Mouse (Mus musculus) liver, embryonic 16.5 days (tissue): ENCODE measurements at regions not wholly inside any gene's neighbourhood (a gene's known extent, or its start where the extent isn't known, plus 50 kb on each side); places are given as distances from the start of the nearest gene placed in this dataset.

Experiments used
- ATAC-seq: fragments of 200-750 bp; cut with Nextera tagmentation; 2 replicates; pipeline ENCODE4 v1.8.0; 2017; ENCODE audit warnings: low read depth, mild to moderate bottlenecking, moderate number of reproducible peaks, moderate library complexity
- H3K27ac ChIP-seq: fragments of 300-500 bp; sonication (generic); 2 replicates; pipeline ENCODE4 v1.5.1; 2014; ENCODE audit warnings: mild to moderate bottlenecking, low read length
- H3K27me3 ChIP-seq: fragments of 300-500 bp; sonication (generic); 2 replicates; pipeline ENCODE4 v1.6.1; 2014; ENCODE audit warnings: low read depth, low read length, mixed read lengths; ENCODE audit not compliant: control insufficient read depth, insufficient read depth
- H3K36me3 ChIP-seq: fragments of 300-500 bp; sonication (generic); 2 replicates; pipeline ENCODE4 v1.6.1; 2014; ENCODE audit warnings: mild to moderate bottlenecking; ENCODE audit not compliant: control insufficient read depth, insufficient read depth
- H3K4me1 ChIP-seq: fragments of 300-500 bp; sonication (generic); 2 replicates; pipeline ENCODE4 v1.6.1; 2014; ENCODE audit warnings: low read depth, low read length, mixed read lengths; ENCODE audit not compliant: control insufficient read depth
- H3K4me2 ChIP-seq: fragments of 300-500 bp; sonication (generic); 2 replicates; pipeline ENCODE4 v1.6.1; 2014; ENCODE audit warnings: low read depth, low read length, mixed read lengths
- H3K4me3 ChIP-seq: fragments of 300-500 bp; sonication (generic); 2 replicates; pipeline ENCODE4 v1.5.1; 2014; ENCODE audit warnings: low read depth, mild to moderate bottlenecking, low read length
- H3K9ac ChIP-seq: fragments of 300-500 bp; sonication (generic); 2 replicates; pipeline ENCODE4 v1.6.1; 2014; ENCODE audit warnings: low read depth, low read length
- H3K9me3 ChIP-seq: fragments of 300-500 bp; sonication (generic); replicated peaks from 2 replicates; pipeline ENCODE4 v1.6.1; 2016; ENCODE audit warnings: low read length; ENCODE audit not compliant: control insufficient read depth
- WGBS: fragments of 180-500 bp; shearing (Covaris S2); extraction: QIAGEN DNeasy Blood & Tissue Kit; methylation state at CpG from one replicate; pipeline ENCODE4 v1.1.7; 2014; ENCODE audit not compliant: insufficient replicate concordance; 5-methylcytosine and 5-hydroxymethylcytosine counted together

DNA sequence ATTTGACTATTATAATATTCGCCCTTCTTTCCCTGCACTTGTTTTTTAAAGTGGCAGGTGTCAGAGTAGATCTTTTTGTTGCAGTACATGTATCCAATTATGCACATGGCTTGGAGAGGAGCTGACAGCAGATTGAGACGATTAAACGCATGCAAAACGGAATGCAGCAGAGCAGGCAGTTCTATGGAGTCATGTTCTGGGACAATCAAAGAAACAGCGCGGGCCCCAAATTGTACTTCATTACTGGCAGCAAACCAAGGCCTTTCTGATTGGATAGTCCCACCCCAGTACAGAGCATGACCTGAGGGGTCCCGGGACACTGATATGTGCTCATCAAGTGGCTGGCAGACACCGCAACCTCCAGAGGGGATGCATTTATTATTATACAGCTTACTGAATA lies 140.5 kb downstream of the Samd5 start:
- Histone ChIP-seq H3K4me3 (no peak overlapping the region), H3K4me2 (no peak overlapping the region), H3K27me3 (no peaks in the 10 kb centered on the region), H3K9me3 (no peaks in the 10 kb centered on the region), H3K9ac (no peak overlapping the region), H3K36me3 (no peaks in the 10 kb centered on the region), H3K27ac (no peak overlapping the region), H3K4me1 (no peaks in the 10 kb centered on the region)
- ATAC-seq: no peak
- 71% methylated on average over 8 of the region's 8 CpGs for WGBS

DNA sequence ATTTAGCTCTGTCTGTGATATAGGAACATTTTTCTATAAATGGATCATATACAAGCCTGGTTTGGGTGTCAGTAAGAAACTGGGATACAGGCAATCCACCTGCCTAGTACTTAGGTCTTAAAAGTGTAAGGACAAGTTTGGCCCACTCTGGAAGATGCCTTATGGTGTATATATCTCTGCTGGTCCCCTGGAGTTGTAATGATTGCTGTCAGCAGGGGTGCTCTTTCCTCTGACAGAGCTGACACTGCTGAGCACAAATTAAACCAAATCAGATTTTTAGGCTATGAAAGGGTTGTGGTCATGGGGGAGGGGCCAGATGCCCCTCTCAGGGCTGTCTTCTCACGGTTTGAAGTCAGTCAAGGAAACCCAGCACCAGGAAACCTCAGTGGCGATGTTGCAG lies 141.7 kb downstream of the Samd5 start:
- Histone ChIP-seq H3K27ac (no peak overlapping the region), H3K9me3 (no peaks in the 10 kb centered on the region), H3K4me2 (no peak overlapping the region), H3K4me1 (no peaks in the 10 kb centered on the region), H3K36me3 (no peaks in the 10 kb centered on the region), H3K9ac (no peak overlapping the region), H3K27me3 (no peaks in the 10 kb centered on the region), H3K4me3 (no peak overlapping the region)
- ATAC-seq: no peak
- 28% methylated on average over 2 of the region's 2 CpGs for WGBS

DNA sequence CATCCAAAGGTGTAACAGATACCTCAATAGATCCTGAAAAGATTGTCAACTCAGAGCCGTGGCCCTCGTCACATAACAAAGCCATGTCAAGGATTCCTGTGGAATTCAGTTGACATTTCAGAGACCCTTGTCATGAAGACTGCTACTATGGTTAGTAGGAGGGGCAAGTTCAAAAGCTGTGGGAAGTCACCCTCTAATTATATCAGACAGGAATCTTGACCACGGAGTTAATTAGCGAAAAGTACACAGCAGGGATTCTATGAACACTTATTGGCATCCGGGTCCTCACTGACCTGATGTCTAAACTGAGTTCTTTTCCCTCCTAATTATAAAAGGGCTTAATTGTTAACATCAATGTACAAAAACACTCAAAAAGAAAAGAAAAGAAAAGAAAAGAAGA lies 143.1 kb downstream of the Samd5 start:
- WGBS: 68% methylated on average over 5 of the region's 5 CpGs
- no peak overlapping the region for H3K9ac ChIP-seq
- H3K4me1 ChIP-seq: no peaks in the 10 kb centered on the region
- no peaks in the 10 kb centered on the region for H3K36me3 ChIP-seq
- no peak overlapping the region for H3K4me3 ChIP-seq
- no peak overlapping the region for H3K27ac ChIP-seq
- H3K4me2 ChIP-seq: no peak overlapping the region
- no peaks in the 10 kb centered on the region for H3K9me3 ChIP-seq
- no peaks in the 10 kb centered on the region for H3K27me3 ChIP-seq
- no peak for ATAC-seq

DNA sequence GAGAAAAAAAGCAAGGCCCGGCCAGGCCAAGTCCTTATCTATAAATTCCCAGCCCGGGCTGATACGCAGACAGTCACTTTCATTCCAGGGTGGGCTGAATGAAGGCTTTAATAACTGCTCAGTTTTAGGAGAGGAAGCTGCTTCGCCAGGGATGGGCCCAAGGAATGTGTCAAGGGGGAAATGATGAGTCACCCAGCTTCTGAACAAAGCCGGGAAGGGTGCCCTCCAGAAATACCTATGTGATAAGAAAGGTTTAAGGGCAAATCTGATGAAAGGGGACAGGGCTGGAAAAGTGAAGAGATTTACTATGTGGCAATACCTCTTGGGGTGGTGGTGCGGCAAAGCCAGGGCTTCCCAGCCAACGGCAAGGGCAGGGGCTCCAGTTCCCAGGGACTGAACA lies 145.6 kb downstream of the Samd5 start:
- no peaks in the 10 kb centered on the region for H3K9me3 ChIP-seq
- no peak overlapping the region for H3K4me2 ChIP-seq
- H3K9ac ChIP-seq: no peak overlapping the region
- WGBS: 30% methylated on average over 7 of the region's 7 CpGs
- H3K36me3 ChIP-seq: no peaks in the 10 kb centered on the region
- no peaks in the 10 kb centered on the region for H3K27me3 ChIP-seq
- H3K27ac ChIP-seq: no peak overlapping the region
- no peak for ATAC-seq
- no peak overlapping the region for H3K4me3 ChIP-seq
- H3K4me1 ChIP-seq: no peaks in the 10 kb centered on the region

DNA sequence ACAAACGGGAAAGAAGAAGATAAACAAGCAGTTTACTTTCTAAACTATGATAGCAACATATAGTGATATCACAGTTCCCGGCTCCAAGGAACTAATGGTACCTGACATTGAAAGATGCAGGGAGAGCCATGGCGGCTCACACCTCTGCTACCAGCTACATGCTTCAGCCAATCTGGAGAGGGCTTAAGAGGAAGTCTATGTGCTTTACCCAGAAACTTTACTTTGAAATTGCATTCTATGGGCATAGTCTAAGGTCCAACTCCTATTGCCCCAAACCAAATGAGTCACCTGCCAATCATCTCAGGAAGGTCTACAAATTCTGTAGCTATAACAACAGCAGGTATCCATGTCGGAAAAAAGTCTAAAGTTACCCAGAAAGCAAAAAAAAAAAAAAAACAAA lies 146.9 kb downstream of the Samd5 start:
- no peak for ATAC-seq
- H3K9ac ChIP-seq: no peak overlapping the region

DNA sequence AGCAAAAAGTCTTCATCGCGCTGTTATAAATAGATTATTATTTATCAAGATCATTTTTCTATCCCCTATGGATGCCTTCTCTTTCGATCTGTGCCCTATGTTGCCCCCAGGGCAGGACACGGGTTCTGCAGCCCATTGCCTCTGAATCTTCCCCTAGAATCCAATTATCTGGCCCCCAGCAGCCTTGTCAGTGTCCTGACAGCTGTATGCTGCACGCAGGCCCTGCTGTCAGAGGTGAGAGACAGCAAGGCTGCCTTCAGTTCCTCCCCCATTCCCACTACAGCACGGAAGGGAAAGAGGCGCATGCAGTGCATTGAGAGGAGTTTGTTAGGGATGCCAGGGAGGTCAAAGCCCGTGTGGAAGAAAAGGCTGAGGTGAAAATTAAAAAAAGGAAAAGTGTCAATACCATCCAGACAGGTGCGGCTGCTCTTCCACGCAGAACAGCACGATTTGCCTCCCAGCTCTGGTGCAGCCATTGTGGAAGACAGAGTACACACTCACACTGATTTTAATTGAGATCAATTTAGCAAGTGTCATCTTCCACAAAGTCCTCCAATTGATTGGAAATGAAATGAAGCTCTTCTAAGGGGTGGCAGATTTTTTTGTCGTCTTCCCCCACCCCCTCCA lies 165.1 kb downstream of the Samd5 start:
- Histone ChIP-seq H3K9ac (no peak overlapping the region), H3K27ac (no peak overlapping the region), H3K9me3 (no peaks in the 10 kb centered on the region), H3K4me2 (no peak overlapping the region), H3K36me3 (no peaks in the 10 kb centered on the region), H3K4me1 (no peaks in the 10 kb centered on the region), H3K4me3 (no peak overlapping the region), H3K27me3 (no peaks in the 10 kb centered on the region)
- 55% methylated on average over 12 of the region's 12 CpGs for WGBS
- ATAC-seq: no peak

More for the DNA sequence above, 146.9 kb downstream of the Samd5 start:
- no peak overlapping the region for H3K27ac ChIP-seq
- no peak overlapping the region for H3K4me3 ChIP-seq
- H3K4me1 ChIP-seq: no peaks in the 10 kb centered on the region
- H3K36me3 ChIP-seq: no peaks in the 10 kb centered on the region
- no peak overlapping the region for H3K4me2 ChIP-seq
- H3K9me3 ChIP-seq: no peaks in the 10 kb centered on the region
- 53% methylated on average over 4 of the region's 4 CpGs for WGBS
- no peaks in the 10 kb centered on the region for H3K27me3 ChIP-seq

DNA sequence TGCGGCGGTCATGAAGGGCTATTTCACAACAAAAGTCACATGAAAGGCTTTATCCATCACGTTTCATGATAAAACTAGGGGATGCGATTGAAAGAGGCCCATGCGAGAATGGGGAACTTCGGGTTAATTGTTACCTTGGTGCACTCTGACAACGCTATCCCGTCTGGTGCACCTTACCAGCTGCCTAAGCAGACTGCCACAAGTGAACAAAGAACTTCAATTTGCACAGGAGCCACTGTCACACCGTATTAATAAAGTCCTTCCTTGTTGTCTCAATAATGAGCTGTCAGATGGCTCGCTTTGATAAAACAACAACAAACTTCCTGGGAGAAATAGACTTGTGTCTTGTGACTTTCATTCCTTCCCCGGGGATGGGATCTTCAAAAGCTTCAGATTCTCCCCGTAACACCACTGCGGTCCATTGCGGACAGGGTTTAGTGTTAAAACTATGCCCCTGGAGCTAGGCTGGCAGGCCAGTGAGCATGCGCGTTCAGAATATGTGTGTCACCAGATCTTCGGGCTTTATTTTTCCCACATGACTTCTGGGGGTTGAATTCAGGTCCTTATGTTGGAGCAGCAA lies 165.8 kb downstream of the Samd5 start:
- WGBS: 68% methylated on average over 17 of the region's 17 CpGs

DNA sequence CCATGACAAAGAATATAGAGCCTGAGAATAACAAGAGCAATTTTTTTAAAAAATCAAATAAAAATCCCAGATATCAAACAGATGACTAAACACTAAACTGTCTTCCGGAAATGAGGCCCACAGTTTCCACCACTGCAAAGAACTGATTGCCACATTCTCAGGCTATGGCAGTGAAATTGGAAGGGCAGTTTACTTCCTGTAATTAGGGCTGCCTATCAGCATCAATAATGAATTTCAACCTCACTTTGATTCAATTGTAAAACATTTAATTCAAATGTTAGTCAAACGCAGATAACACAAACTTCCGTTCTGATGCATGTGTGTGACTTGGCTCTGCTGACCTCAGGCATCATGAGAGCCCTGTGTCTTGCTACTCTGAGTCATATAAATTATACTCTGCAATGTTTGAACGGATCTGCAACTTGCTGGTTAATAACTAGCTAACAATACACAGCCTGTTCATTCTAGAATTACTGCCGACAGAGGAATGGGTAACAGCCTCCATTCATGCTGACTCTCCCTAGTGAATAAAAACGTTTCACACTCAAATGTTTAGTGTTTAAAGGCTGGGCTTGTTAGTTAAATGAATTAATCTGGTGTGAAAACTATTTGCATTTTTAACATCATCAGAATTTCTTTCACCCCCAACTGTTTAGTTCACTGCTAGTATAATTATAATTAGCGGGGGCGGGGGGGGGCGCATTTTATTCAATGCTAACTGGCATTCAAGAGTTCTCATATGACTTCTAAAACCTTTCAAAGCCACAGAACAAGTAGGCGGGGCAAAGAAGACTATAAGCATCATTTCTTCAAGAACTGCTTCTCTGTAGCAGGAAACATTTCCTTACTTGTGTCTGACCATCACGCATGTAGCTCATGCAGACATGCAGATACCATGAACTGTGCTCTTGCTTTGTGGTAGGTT lies 171.2 kb downstream of the Samd5 start:
- H3K9me3 ChIP-seq: no peaks in the 10 kb centered on the region
- ATAC-seq: no peak

More for the DNA sequence above, 165.8 kb downstream of the Samd5 start:
- no peaks in the 10 kb centered on the region for H3K9me3 ChIP-seq
- H3K4me3 ChIP-seq: no peak overlapping the region
- no peak overlapping the region for H3K27ac ChIP-seq
- ATAC-seq: no peak
- H3K9ac ChIP-seq: no peak overlapping the region
- H3K36me3 ChIP-seq: no peaks in the 10 kb centered on the region
- H3K4me1 ChIP-seq: no peaks in the 10 kb centered on the region
- no peaks in the 10 kb centered on the region for H3K27me3 ChIP-seq
- no peak overlapping the region for H3K4me2 ChIP-seq

DNA sequence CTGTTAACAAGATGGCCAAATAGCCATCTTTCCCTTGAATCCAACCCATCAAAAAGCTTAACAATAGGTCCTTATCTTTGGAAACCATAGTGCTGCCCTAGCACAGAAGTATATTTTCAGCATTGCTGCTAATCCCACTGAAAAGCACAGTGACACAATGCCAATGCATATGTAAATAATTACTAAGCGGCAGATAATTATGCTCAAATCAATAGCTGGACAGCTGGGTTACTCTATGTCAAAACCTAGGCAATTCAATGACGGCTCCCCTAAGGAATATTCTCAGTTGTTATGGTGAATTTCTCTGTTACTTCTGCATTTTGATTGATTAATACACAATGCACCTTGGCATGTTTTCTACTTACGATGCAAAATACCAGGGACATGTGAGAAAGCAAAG lies 176.5 kb downstream of the Samd5 start:
- no peak overlapping the region for H3K9ac ChIP-seq
- no peak overlapping the region for H3K4me3 ChIP-seq
- no peaks in the 10 kb centered on the region for H3K9me3 ChIP-seq
- 65% methylated on average over 3 of the region's 3 CpGs for WGBS
- no peak overlapping the region for H3K4me2 ChIP-seq
- no peaks in the 10 kb centered on the region for H3K36me3 ChIP-seq
- no peaks in the 10 kb centered on the region for H3K27me3 ChIP-seq
- ATAC-seq: no peak
- H3K4me1 ChIP-seq: no peaks in the 10 kb centered on the region
- no peak overlapping the region for H3K27ac ChIP-seq

More for the DNA sequence above, 171.2 kb downstream of the Samd5 start:
- Histone ChIP-seq H3K4me3 (no peak overlapping the region), H3K4me2 (no peak overlapping the region), H3K36me3 (no peaks in the 10 kb centered on the region), H3K4me1 (no peaks in the 10 kb centered on the region), H3K9ac (no peak overlapping the region), H3K27ac (no peak overlapping the region), H3K27me3 (no peaks in the 10 kb centered on the region)
- WGBS: 59% methylated on average over 11 of the region's 11 CpGs
